Mouse (Mus musculus): ENCODE results near the gene Gm42674. TPM values are rescaled to one million over a fixed set of nuclear protein-coding genes. Genes with fewer than 3 reads are reported as not detected.

Gm42674 gene
- total and polyA plus RNA-seq, 3 experiments: not detected

GRCm38 (mm10) chr3:90609102-90609501 is 7.4 kb downstream of the Gm42674 start:
- H3K4me1 ChIP-seq (ENCODE audit: control insufficient read depth in 1 of 2, insufficient read depth in 2 of 2): peaks cover 0 to 35% of the 10 kb centered on the region in 2 experiments; a peak in 2 of 4 replicates

GRCm38 (mm10) chr3:90611494-90611893 is 9.8 kb downstream of the Gm42674 start:
- H3K27me3 ChIP-seq (replicated peaks): peaks cover 2% of the 10 kb centered on the region
- dilution Hi-C loops (cut with MboI; ENCODE audit: extremely low pct_ligation_motif_present, extremely low pct_unique_long_range_greater_than_20kb, low sequenced_read_pairs): no loop called here

More at GRCm38 (mm10) chr3:90609102-90609501, 7.4 kb downstream of the Gm42674 start:
- no peak overlapping the region for H3K4me3 ChIP-seq (replicated peaks in 1 of 3; ENCODE audit: low read depth in 2 of 3, low read length in 2 of 3, poor library complexity in 1 of 3)
- in situ Hi-C loops (cut with MboI; ENCODE audit: low pct_ligation_motif_present, low pct_unique_long_range_greater_than_20kb, low sequenced_read_pairs): no loop called here
- H3K27ac ChIP-seq (ENCODE audit: insufficient read depth, low read depth): no peak overlapping the region
- TF ChIP-seq CHD1 (IDR thresholded peaks at IDR 0.05; ENCODE audit: low read depth, low read length) (no peak), PAX5 (IDR thresholded peaks at IDR 0.05; ENCODE audit: low read length) (no peak), EP300 (IDR thresholded peaks at IDR 0.05; ENCODE audit: low read length) (no peak), HCFC1 (IDR thresholded peaks at IDR 0.05; ENCODE audit: low read depth, low read length) (no peak), UBTF (IDR thresholded peaks at IDR 0.05; ENCODE audit: low read depth, low read length) (no peak), USF2 (conservative IDR thresholded peaks at IDR 0.05; ENCODE audit: low read depth, low read length) (no peak), MYC (IDR thresholded peaks at IDR 0.05; ENCODE audit: low read depth, low read length) (no peak), NELFE (IDR thresholded peaks at IDR 0.05; ENCODE audit: low read depth, low read length) (no peak), ZMIZ1 (IDR thresholded peaks at IDR 0.05; ENCODE audit: low read depth, low read length) (no peak), TCF12 (IDR thresholded peaks at IDR 0.05; ENCODE audit: low read depth, low read length) (no peak), CHD2 (IDR thresholded peaks at IDR 0.05; ENCODE audit: low read length) (no peak), RAD21 (IDR thresholded peaks at IDR 0.05; ENCODE audit: low read depth, low read length) (no peak), ZKSCAN1 (IDR thresholded peaks at IDR 0.05; ENCODE audit: borderline replicate concordance, low read depth, low read length) (no peak), IRF4 (IDR thresholded peaks at IDR 0.05; ENCODE audit: low read depth, low read length) (no peak), ZNF384 (IDR thresholded peaks at IDR 0.05; ENCODE audit: low read depth, low read length) (no peak), TBP (conservative IDR thresholded peaks at IDR 0.05; ENCODE audit: low read depth, low read length) (no peak), RCOR1 (conservative IDR thresholded peaks at IDR 0.05; ENCODE audit: low read depth, low read length) (no peak), JUN (IDR thresholded peaks at IDR 0.05; ENCODE audit: insufficient read depth, low read depth, low read length) (no peak)
- no peak overlapping the region for H3K9ac ChIP-seq (ENCODE audit: insufficient read depth, low read depth)
- no peaks in the 10 kb centered on the region for H3K79me2 ChIP-seq (replicated peaks; ENCODE audit: control insufficient read depth, extremely low read depth, insufficient read depth, poor library complexity, severe bottlenecking)
- H3K4me2 ChIP-seq (ENCODE audit: insufficient read depth, low read depth, poor library complexity, severe bottlenecking): no peak overlapping the region
- dilution Hi-C loops (cut with MboI; ENCODE audit: extremely low pct_ligation_motif_present, extremely low pct_unique_long_range_greater_than_20kb, low sequenced_read_pairs): no loop called here
- no peak for DNase-seq (ENCODE audit: extremely low read depth)
- no peaks in the 10 kb centered on the region for H3K36me3 ChIP-seq (replicated peaks in 1 of 2; ENCODE audit: control insufficient read depth in 1 of 2, insufficient read depth in 1 of 2, low read length in 1 of 2)
- peaks cover 2% of the 10 kb centered on the region for H3K27me3 ChIP-seq (replicated peaks)
- no peaks in the 10 kb centered on the region for H3K9me3 ChIP-seq (replicated peaks; ENCODE audit: low read length)

More at GRCm38 (mm10) chr3:90611494-90611893, 9.8 kb downstream of the Gm42674 start:
- H3K4me2 ChIP-seq (ENCODE audit: insufficient read depth, low read depth, poor library complexity, severe bottlenecking): no peak overlapping the region
- H3K9ac ChIP-seq (ENCODE audit: insufficient read depth, low read depth): no peak overlapping the region
- H3K79me2 ChIP-seq (replicated peaks; ENCODE audit: control insufficient read depth, extremely low read depth, insufficient read depth, poor library complexity, severe bottlenecking): no peaks in the 10 kb centered on the region
- H3K9me3 ChIP-seq (replicated peaks; ENCODE audit: low read length): no peaks in the 10 kb centered on the region
- in situ Hi-C loops (cut with MboI; ENCODE audit: low pct_ligation_motif_present, low pct_unique_long_range_greater_than_20kb, low sequenced_read_pairs): loop anchor here (5.0 kb wide), 1 partner anchor 104 kb away; the partner anchor contains the start of gene Chtop
- DNase-seq (ENCODE audit: extremely low read depth): no peak
- H3K4me3 ChIP-seq (replicated peaks in 1 of 3; ENCODE audit: low read depth in 2 of 3, low read length in 2 of 3, poor library complexity in 1 of 3): no peak overlapping the region
- peaks cover 0 to 42% of the 10 kb centered on the region in 2 experiments; a peak in 2 of 4 replicates for H3K4me1 ChIP-seq (ENCODE audit: control insufficient read depth in 1 of 2, insufficient read depth in 2 of 2)
- TF ChIP-seq ZMIZ1 (IDR thresholded peaks at IDR 0.05; ENCODE audit: low read depth, low read length) (no peak), JUN (IDR thresholded peaks at IDR 0.05; ENCODE audit: insufficient read depth, low read depth, low read length) (no peak), USF2 (conservative IDR thresholded peaks at IDR 0.05; ENCODE audit: low read depth, low read length) (no peak), RAD21 (IDR thresholded peaks at IDR 0.05; ENCODE audit: low read depth, low read length) (no peak), MAFK (IDR thresholded peaks at IDR 0.05; ENCODE audit: insufficient replicate concordance, low read length) (no peak), MAZ (IDR thresholded peaks at IDR 0.05; ENCODE audit: low read depth, low read length) (no peak), EP300 (IDR thresholded peaks at IDR 0.05; ENCODE audit: low read length) (no peak), USF1 (IDR thresholded peaks at IDR 0.05; ENCODE audit: low read depth, low read length) (no peak)
- H3K36me3 ChIP-seq (replicated peaks in 1 of 2; ENCODE audit: control insufficient read depth in 1 of 2, insufficient read depth in 1 of 2, low read length in 1 of 2): no peaks in the 10 kb centered on the region
- H3K27ac ChIP-seq (ENCODE audit: insufficient read depth, low read depth): no peak overlapping the region
